Comparison of ENCODE assay signal across 8 mouse cellular contexts in genomic region chr5:135012671-135013441, GRCm38 (mm10). TPM values are rescaled to one million over a fixed set of nuclear protein-coding genes. Genes with fewer than 3 reads are reported as not detected.
A peak's percentile ranks its signal among the peaks of the same experiment; 100 is the strongest.
DNase-seq lines count a peak whose midpoint lies in the region; ATAC-seq and TF ChIP-seq lines count a peak whose summit lies in the region.

No protein-coding gene starts in this region.

- 0 out of 2 replicates have a peak overlapping the region, but pooled peaks have one; percentile 20 for H3K27ac ChIP-seq in forebrain, embryonic 10.5 days
- H3K27ac ChIP-seq in forebrain, embryonic 16.5 days (ENCODE audit: low read length), result no peak overlapping the region
- H3K27ac ChIP-seq in forebrain, postnatal 0 days (ENCODE audit: low read depth, low read length), result no peak overlapping the region
- H3K27ac ChIP-seq in hindbrain, embryonic 13.5 days, result no peak overlapping the region
- H3K27ac ChIP-seq in midbrain, embryonic 13.5 days, result no peak overlapping the region
- peak overlapping the region; percentile 52; the same call in 1 of the 2 replicates for H3K27ac ChIP-seq in stomach, embryonic 14.5 days (ENCODE audit: low read length)

- 3% methylated on average over 16 of the region's 16 CpGs for WGBS in forebrain, embryonic 10.5 days
- WGBS in forebrain, embryonic 16.5 days, result 6% methylated on average over 15 of the region's 16 CpGs
- 6% methylated on average over 15 of the region's 16 CpGs for WGBS in forebrain, postnatal 0 days
- WGBS in hindbrain, embryonic 13.5 days, result 5% methylated on average over 14 of the region's 16 CpGs
- 4% methylated on average over 16 of the region's 16 CpGs for WGBS in midbrain, embryonic 13.5 days
- 5% methylated on average over 16 of the region's 16 CpGs for WGBS in stomach, embryonic 14.5 days

- ATAC-seq in forebrain, embryonic 16.5 days, result no peak
- ATAC-seq in forebrain, postnatal 0 days, result no peak
- no peak for ATAC-seq in hindbrain, embryonic 13.5 days (ENCODE audit: low FRiP score)
- ATAC-seq in midbrain, embryonic 13.5 days, result no peak
- ATAC-seq in stomach, embryonic 14.5 days (ENCODE audit: insufficient number of reproducible peaks, insufficient read depth, low FRiP score, low read depth), result no peak

- no peak overlapping the region; the same call in 1 of the 2 replicates for H3K9ac ChIP-seq in forebrain, embryonic 16.5 days (replicated peaks; ENCODE audit: low read depth, low read length)
- no peak overlapping the region for H3K9ac ChIP-seq in forebrain, postnatal 0 days
- H3K9ac ChIP-seq in hindbrain, embryonic 13.5 days, result 0 out of 2 replicates have a peak overlapping the region, but pooled peaks have one; percentile 53
- no peak overlapping the region for H3K9ac ChIP-seq in midbrain, embryonic 13.5 days (replicated peaks)
- no peak overlapping the region for H3K9ac ChIP-seq in stomach, embryonic 14.5 days (replicated peaks; ENCODE audit: low read depth, low read length)

- TF ChIP-seq CTCF in forebrain, postnatal 0 days (IDR thresholded peaks at IDR 0.05; ENCODE audit: low read depth), result peak; percentile 67

- H3K4me2 ChIP-seq in forebrain, embryonic 16.5 days (ENCODE audit: low read length), result no peak overlapping the region
- no peak overlapping the region; the same call in 1 of the 2 replicates for H3K4me2 ChIP-seq in forebrain, postnatal 0 days (ENCODE audit: low read depth)
- peak overlapping the region; percentile 22 for H3K4me2 ChIP-seq in hindbrain, embryonic 13.5 days
- peak overlapping the region; percentile 22; the same call in 1 of the 2 replicates for H3K4me2 ChIP-seq in midbrain, embryonic 13.5 days (replicated peaks)
- peak overlapping the region; percentile 36 for H3K4me2 ChIP-seq in stomach, embryonic 14.5 days (replicated peaks; ENCODE audit: low read depth, low read length)

- no peaks in the 10 kb centered on the region for H3K36me3 ChIP-seq in forebrain, embryonic 10.5 days (replicated peaks)
- H3K36me3 ChIP-seq in forebrain, embryonic 16.5 days (ENCODE audit: control insufficient read depth, insufficient read depth), result no peaks in the 10 kb centered on the region
- H3K36me3 ChIP-seq in forebrain, postnatal 0 days (ENCODE audit: insufficient read depth), result no peaks in the 10 kb centered on the region
- no peaks in the 10 kb centered on the region for H3K36me3 ChIP-seq in hindbrain, embryonic 13.5 days
- H3K36me3 ChIP-seq in midbrain, embryonic 13.5 days, result no peaks in the 10 kb centered on the region
- peaks cover 6% of the 10 kb centered on the region; the same call in 1 of the 2 replicates for H3K36me3 ChIP-seq in stomach, embryonic 14.5 days (ENCODE audit: control insufficient read depth, insufficient read depth, low read length)

- intact Hi-C loops in left cerebral cortex, postnatal 25 days (cut with DNase I), result loop anchor here (5.0 kb wide), 2 partner anchors 139 to 174 kb away; partner anchors contain the start of gene Baz1b

- no peaks in the 10 kb centered on the region for H3K9me3 ChIP-seq in forebrain, embryonic 10.5 days
- H3K9me3 ChIP-seq in forebrain, embryonic 16.5 days (ENCODE audit: control insufficient read depth, low read length), result no peaks in the 10 kb centered on the region
- no peaks in the 10 kb centered on the region for H3K9me3 ChIP-seq in forebrain, postnatal 0 days (ENCODE audit: low read length)
- H3K9me3 ChIP-seq in hindbrain, embryonic 13.5 days, result no peaks in the 10 kb centered on the region
- no peaks in the 10 kb centered on the region for H3K9me3 ChIP-seq in midbrain, embryonic 13.5 days
- H3K9me3 ChIP-seq in stomach, embryonic 14.5 days (ENCODE audit: control insufficient read depth, low read depth, low read length), result no peaks in the 10 kb centered on the region

- peak; percentile 81 for DNase-seq in forebrain, embryonic 10.5 days (ENCODE audit: extremely low spot score, low spot score)
- peak; percentile 71 for DNase-seq in c-Kit-negative CD71-positive TER-119-positive erythroid progenitor cells, embryonic 14.5 days (ENCODE audit: low read depth, low spot score)
- peak; percentile 74 for DNase-seq in forebrain, postnatal 0 days
- DNase-seq in left cerebral cortex, postnatal 25 days (ENCODE audit: low spot score in 2 of 2), result peak; percentile 72 to 77

- peak overlapping the region; percentile 73 for H3K4me3 ChIP-seq in forebrain, embryonic 10.5 days
- H3K4me3 ChIP-seq in forebrain, embryonic 16.5 days (replicated peaks; ENCODE audit: low read length), result no peak overlapping the region
- no peak overlapping the region for H3K4me3 ChIP-seq in forebrain, postnatal 0 days (ENCODE audit: low read depth, low read length)
- no peak overlapping the region for H3K4me3 ChIP-seq in hindbrain, embryonic 13.5 days
- no peak overlapping the region for H3K4me3 ChIP-seq in midbrain, embryonic 13.5 days (replicated peaks)
- peak overlapping the region; percentile 17; the same call in 1 of the 2 replicates for H3K4me3 ChIP-seq in stomach, embryonic 14.5 days (ENCODE audit: low read depth, low read length)

- H3K27me3 ChIP-seq in forebrain, embryonic 10.5 days (ENCODE audit: poor library complexity, severe bottlenecking), result peaks cover 18% of the 10 kb centered on the region
- no peaks in the 10 kb centered on the region for H3K27me3 ChIP-seq in forebrain, embryonic 16.5 days (replicated peaks; ENCODE audit: control insufficient read depth, insufficient read depth, low read length)
- H3K27me3 ChIP-seq in forebrain, postnatal 0 days (ENCODE audit: insufficient read depth, low read length), result no peaks in the 10 kb centered on the region
- no peaks in the 10 kb centered on the region for H3K27me3 ChIP-seq in hindbrain, embryonic 13.5 days
- H3K27me3 ChIP-seq in midbrain, embryonic 13.5 days, result peaks cover 19% of the 10 kb centered on the region
- no peaks in the 10 kb centered on the region for H3K27me3 ChIP-seq in stomach, embryonic 14.5 days (ENCODE audit: control insufficient read depth, insufficient read depth, low read length)

- peaks cover 52% of the 10 kb centered on the region for H3K4me1 ChIP-seq in forebrain, embryonic 10.5 days
- H3K4me1 ChIP-seq in forebrain, embryonic 16.5 days (replicated peaks; ENCODE audit: control insufficient read depth, insufficient read depth, low read length), result peaks cover 25% of the 10 kb centered on the region
- 0 out of 2 replicates have a peak, but pooled peaks cover 8% of the 10 kb centered on the region for H3K4me1 ChIP-seq in forebrain, postnatal 0 days (ENCODE audit: insufficient read depth)
- H3K4me1 ChIP-seq in hindbrain, embryonic 13.5 days (replicated peaks), result peaks cover 33% of the 10 kb centered on the region
- peaks cover 34% of the 10 kb centered on the region for H3K4me1 ChIP-seq in midbrain, embryonic 13.5 days (replicated peaks)
- H3K4me1 ChIP-seq in stomach, embryonic 14.5 days (ENCODE audit: control insufficient read depth, insufficient read depth, low read length), result peaks cover 33% of the 10 kb centered on the region

RNA-seq across cellular contexts. Expression of gene Abhd11, which starts 3.9 kb away (rescaled TPM):
- 40.1 and 40.8 TPM in 2 replicates for polyA plus RNA-seq in forebrain, embryonic 10.5 days (2016; fragmentation: Nextera tagmentation; extraction: Ambion mirVana)
- 70.6 and 78.0 TPM in 2 replicates for polyA plus RNA-seq in forebrain, embryonic 16.5 days (2015; fragmentation: Nextera tagmentation; extraction: Ambion mirVana)
- 46.3 and 61.1 TPM in 2 replicates for total RNA-seq in forebrain, postnatal 0 days (2014; rRNA removed)
- polyA plus RNA-seq in forebrain, postnatal 0 days (2015; fragmentation: Nextera tagmentation; extraction: Ambion mirVana), result 86.7 and 91.4 TPM in 2 replicates
- 64.6 and 65.0 TPM in 2 replicates for polyA plus RNA-seq in hindbrain, embryonic 13.5 days (2015; fragmentation: Nextera tagmentation; extraction: Ambion mirVana)
- total RNA-seq in left cerebral cortex, postnatal 25 days (2021), result 10 to 100 TPM; 35.5 to 41.4 TPM
- 50.7 and 51.2 TPM in 2 replicates for polyA plus RNA-seq in midbrain, embryonic 13.5 days (2015; fragmentation: Nextera tagmentation; extraction: Ambion mirVana)
- polyA plus RNA-seq in stomach, embryonic 14.5 days (2014; fragmentation: Nextera tagmentation; extraction: Ambion mirVana), result 73.3 and 80.6 TPM in 2 replicates

RNA-seq across cellular contexts. Expression of gene Stx1a, which starts 10.4 kb away (rescaled TPM):
- polyA plus RNA-seq in forebrain, embryonic 10.5 days (2016; fragmentation: Nextera tagmentation; extraction: Ambion mirVana), result 8.7 and 10.0 TPM in 2 replicates
- 81.6 and 110 TPM in 2 replicates for polyA plus RNA-seq in forebrain, embryonic 16.5 days (2015; fragmentation: Nextera tagmentation; extraction: Ambion mirVana)
- total RNA-seq in forebrain, postnatal 0 days (2014; rRNA removed), result 152 and 167 TPM in 2 replicates
- 143 and 171 TPM in 2 replicates for polyA plus RNA-seq in forebrain, postnatal 0 days (2015; fragmentation: Nextera tagmentation; extraction: Ambion mirVana)
- 78.4 and 78.9 TPM in 2 replicates for polyA plus RNA-seq in hindbrain, embryonic 13.5 days (2015; fragmentation: Nextera tagmentation; extraction: Ambion mirVana)
- 100 to 1,000 TPM; 388 to 416 TPM for total RNA-seq in left cerebral cortex, postnatal 25 days (2021)
- polyA plus RNA-seq in midbrain, embryonic 13.5 days (2015; fragmentation: Nextera tagmentation; extraction: Ambion mirVana), result 63.4 and 69.7 TPM in 2 replicates
- polyA plus RNA-seq in stomach, embryonic 14.5 days (2014; fragmentation: Nextera tagmentation; extraction: Ambion mirVana), result 17.4 and 17.7 TPM in 2 replicates

RNA-seq across cellular contexts. Expression of gene Cldn3, which starts 26.8 kb away (rescaled TPM):
- 10.8 and 14.9 TPM in 2 replicates for polyA plus RNA-seq in forebrain, embryonic 10.5 days (2016; fragmentation: Nextera tagmentation; extraction: Ambion mirVana)
- polyA plus RNA-seq in forebrain, embryonic 16.5 days (2015; fragmentation: Nextera tagmentation; extraction: Ambion mirVana), result 13.0 and 13.6 TPM in 2 replicates
- total RNA-seq in forebrain, postnatal 0 days (2014; rRNA removed), result 5.5 and 8.8 TPM in 2 replicates
- polyA plus RNA-seq in forebrain, postnatal 0 days (2015; fragmentation: Nextera tagmentation; extraction: Ambion mirVana), result 10.6 and 10.9 TPM in 2 replicates
- polyA plus RNA-seq in hindbrain, embryonic 13.5 days (2015; fragmentation: Nextera tagmentation; extraction: Ambion mirVana), result 2.3 and 2.8 TPM in 2 replicates
- under 1 TPM; 0.39 to 0.62 TPM for total RNA-seq in left cerebral cortex, postnatal 25 days (2021)
- 1.7 and 1.8 TPM in 2 replicates for polyA plus RNA-seq in midbrain, embryonic 13.5 days (2015; fragmentation: Nextera tagmentation; extraction: Ambion mirVana)
- polyA plus RNA-seq in stomach, embryonic 14.5 days (2014; fragmentation: Nextera tagmentation; extraction: Ambion mirVana), result 69.7 and 71.2 TPM in 2 replicates

RNA-seq across cellular contexts. Expression of gene Dnajc30, which starts 51.1 kb away (rescaled TPM):
- polyA plus RNA-seq in forebrain, embryonic 10.5 days (2016; fragmentation: Nextera tagmentation; extraction: Ambion mirVana), result 25.0 and 26.1 TPM in 2 replicates
- polyA plus RNA-seq in forebrain, embryonic 16.5 days (2015; fragmentation: Nextera tagmentation; extraction: Ambion mirVana), result 35.2 and 40.4 TPM in 2 replicates
- total RNA-seq in forebrain, postnatal 0 days (2014; rRNA removed), result 11.8 and 14.6 TPM in 2 replicates
- polyA plus RNA-seq in forebrain, postnatal 0 days (2015; fragmentation: Nextera tagmentation; extraction: Ambion mirVana), result 50.1 and 52.3 TPM in 2 replicates
- 37.4 and 38.8 TPM in 2 replicates for polyA plus RNA-seq in hindbrain, embryonic 13.5 days (2015; fragmentation: Nextera tagmentation; extraction: Ambion mirVana)
- 10 to 100 TPM; 38.3 to 42.4 TPM for total RNA-seq in left cerebral cortex, postnatal 25 days (2021)
- 40.4 and 41.3 TPM in 2 replicates for polyA plus RNA-seq in midbrain, embryonic 13.5 days (2015; fragmentation: Nextera tagmentation; extraction: Ambion mirVana)
- 34.8 and 34.9 TPM in 2 replicates for polyA plus RNA-seq in stomach, embryonic 14.5 days (2014; fragmentation: Nextera tagmentation; extraction: Ambion mirVana)

RNA-seq across cellular contexts. Expression of gene Bud23, which starts 51.9 kb away (rescaled TPM):
- polyA plus RNA-seq in forebrain, embryonic 10.5 days (2016; fragmentation: Nextera tagmentation; extraction: Ambion mirVana), result 172 and 176 TPM in 2 replicates
- 81.9 and 96.3 TPM in 2 replicates for polyA plus RNA-seq in forebrain, embryonic 16.5 days (2015; fragmentation: Nextera tagmentation; extraction: Ambion mirVana)
- total RNA-seq in forebrain, postnatal 0 days (2014; rRNA removed), result 72.1 and 92.3 TPM in 2 replicates
- 68.0 and 69.6 TPM in 2 replicates for polyA plus RNA-seq in forebrain, postnatal 0 days (2015; fragmentation: Nextera tagmentation; extraction: Ambion mirVana)
- 79.1 and 93.5 TPM in 2 replicates for polyA plus RNA-seq in hindbrain, embryonic 13.5 days (2015; fragmentation: Nextera tagmentation; extraction: Ambion mirVana)
- total RNA-seq in left cerebral cortex, postnatal 25 days (2021), result 10 to 100 TPM; 49.7 to 51.0 TPM
- 89.8 and 103 TPM in 2 replicates for polyA plus RNA-seq in midbrain, embryonic 13.5 days (2015; fragmentation: Nextera tagmentation; extraction: Ambion mirVana)
- polyA plus RNA-seq in stomach, embryonic 14.5 days (2014; fragmentation: Nextera tagmentation; extraction: Ambion mirVana), result 95.2 and 99.0 TPM in 2 replicates

Comparison
In these comparisons a context has a peak if more than half of its experiments do, and no peak if none do; other contexts are left out.
1. H3K27ac ChIP-seq: peak in forebrain, embryonic 10.5 days (single experiment) and stomach, embryonic 14.5 days (single experiment); none in forebrain, embryonic 16.5 days (single experiment), forebrain, postnatal 0 days (single experiment), hindbrain, embryonic 13.5 days (single experiment) and midbrain, embryonic 13.5 days (single experiment).
2. H3K4me3 ChIP-seq: peak in forebrain, embryonic 10.5 days (single experiment) and stomach, embryonic 14.5 days (single experiment); none in forebrain, embryonic 16.5 days (single experiment), forebrain, postnatal 0 days (single experiment), hindbrain, embryonic 13.5 days (single experiment) and midbrain, embryonic 13.5 days (single experiment).
3. H3K4me2 ChIP-seq: peak in hindbrain, embryonic 13.5 days (single experiment), midbrain, embryonic 13.5 days (single experiment) and stomach, embryonic 14.5 days (single experiment); none in forebrain, embryonic 16.5 days (single experiment) and forebrain, postnatal 0 days (single experiment).
4. Peak in every context shown above with its lines, with median percentiles within 50 percentile points of each other: DNase-seq.